Mouse (Mus musculus) embryo, embryonic 9.5 days (tissue): ENCODE data around the gene Ngef.
"Not testable (repeated sequence)": the region's sequence is repeated elsewhere in the genome, so short reads cannot be mapped to it uniquely, and the experiment has no call there.

Experiments used
- DNase-seq: peaks from one replicate; pipeline ENCODE4 v3.0.0-alpha.2; 2017; ENCODE audit errors: extremely low spot score

Ngef gene

GRCm38 (mm10) chr1:87475076-87475895 is 98.4 kb downstream of the Ngef start:
- DNase-seq: peak; percentile 28

DNA sequence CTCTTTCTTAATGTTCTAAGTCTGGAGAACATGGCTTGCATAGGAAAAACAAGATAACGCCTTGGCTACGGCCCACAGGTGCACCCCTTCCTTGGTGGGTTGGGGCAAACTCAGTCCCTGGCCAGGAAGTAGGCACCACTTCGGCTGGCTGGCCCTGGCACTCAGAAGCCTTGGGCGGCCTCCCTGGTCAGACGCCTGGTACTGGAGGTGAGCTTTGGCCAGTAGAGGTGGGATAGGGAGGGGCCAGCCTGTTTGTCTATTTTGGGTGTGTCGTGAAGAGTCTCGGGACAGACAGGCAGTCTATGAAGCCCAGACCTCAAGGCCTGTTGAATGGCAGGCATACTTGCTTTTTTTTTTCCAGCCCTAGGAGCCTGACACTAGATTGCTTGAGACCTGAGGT is 101.1 kb downstream of the Ngef start:
- DNase-seq: no peak

- no peak for DNase-seq
These were observed 101.8 kb downstream of the Ngef start for GRCm38 (mm10) chr1:87471914-87472313.

DNA sequence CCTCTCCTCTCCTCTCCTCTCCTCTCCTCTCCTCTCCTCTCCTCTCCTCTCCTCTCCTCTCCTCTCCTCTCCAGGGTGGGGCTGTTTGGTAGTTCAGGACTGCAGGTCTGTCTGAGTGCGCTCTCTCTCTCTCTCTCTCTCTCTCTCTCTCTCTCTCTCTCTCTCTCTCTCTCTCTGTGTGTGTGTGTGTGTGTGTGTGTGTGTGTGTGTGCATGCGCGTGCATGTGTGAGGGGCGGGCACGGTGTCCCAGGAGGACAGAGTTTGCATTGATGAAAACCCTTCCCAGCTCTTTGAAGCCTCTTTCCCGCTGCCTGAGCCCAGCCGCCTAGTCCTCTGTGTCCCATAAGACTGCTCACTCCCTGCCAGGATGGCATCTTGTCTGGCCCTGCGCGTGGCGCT is 103.7 kb downstream of the Ngef start, which contains the start of gene Snorc:
Snorc (plus strand) TSS at position 301 of the 400 bp plus-strand sequence.
- DNase-seq: not testable (repeated sequence)

DNA sequence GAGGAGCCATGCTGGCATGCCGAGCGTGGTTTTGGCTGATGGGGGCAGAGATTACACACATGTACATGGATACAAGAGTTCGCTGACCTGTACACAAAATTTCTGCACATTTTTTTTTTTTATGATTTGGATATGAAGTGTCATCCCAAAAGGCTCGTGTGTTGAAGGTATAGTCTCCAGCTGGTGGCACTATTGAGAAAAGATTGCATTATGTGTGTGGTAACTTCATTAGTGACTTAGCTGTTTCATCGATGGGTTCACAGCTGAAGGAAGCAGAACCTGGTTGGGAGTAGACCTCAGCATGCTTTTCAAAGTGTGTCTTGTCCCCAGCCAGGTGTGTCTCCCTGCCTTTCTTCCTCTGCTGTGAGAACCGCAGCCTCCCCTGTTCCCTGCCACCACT is 105.3 kb downstream of the Ngef start:
- DNase-seq: peak; percentile 3

GRCm38 (mm10) chr1:87467469-87467868 is 106.2 kb downstream of the Ngef start:
- no peak for DNase-seq

GRCm38 (mm10) chr1:87459856-87460255 is 113.8 kb downstream of the Ngef start:
- not testable (repeated sequence) for DNase-seq

GRCm38 (mm10) chr1:87458045-87458444 is 115.6 kb downstream of the Ngef start:
- no peak for DNase-seq

DNA sequence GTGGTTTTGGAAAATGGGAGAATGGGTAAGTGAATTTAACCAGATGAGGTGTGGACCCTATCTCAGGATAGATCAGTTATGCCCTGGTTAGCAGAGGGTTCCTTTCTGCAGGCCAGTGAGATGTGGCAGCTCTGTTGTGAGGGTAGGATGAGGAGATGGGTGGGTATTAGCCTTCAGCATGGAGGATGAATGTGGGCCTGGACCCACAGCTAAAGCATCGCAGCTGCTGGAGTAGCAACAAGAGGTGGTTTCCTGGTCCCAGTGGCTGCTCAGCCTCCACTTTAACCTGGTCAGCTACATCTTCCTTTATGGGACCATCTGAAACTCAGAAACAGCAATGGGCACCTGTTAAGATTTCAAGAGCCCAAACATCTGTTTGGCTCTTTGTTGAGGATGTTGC is 117.2 kb downstream of the Ngef start:
- no peak for DNase-seq

GRCm38 (mm10) chr1:87449432-87449831 is 124.2 kb downstream of the Ngef start:
- DNase-seq: no peak

DNA sequence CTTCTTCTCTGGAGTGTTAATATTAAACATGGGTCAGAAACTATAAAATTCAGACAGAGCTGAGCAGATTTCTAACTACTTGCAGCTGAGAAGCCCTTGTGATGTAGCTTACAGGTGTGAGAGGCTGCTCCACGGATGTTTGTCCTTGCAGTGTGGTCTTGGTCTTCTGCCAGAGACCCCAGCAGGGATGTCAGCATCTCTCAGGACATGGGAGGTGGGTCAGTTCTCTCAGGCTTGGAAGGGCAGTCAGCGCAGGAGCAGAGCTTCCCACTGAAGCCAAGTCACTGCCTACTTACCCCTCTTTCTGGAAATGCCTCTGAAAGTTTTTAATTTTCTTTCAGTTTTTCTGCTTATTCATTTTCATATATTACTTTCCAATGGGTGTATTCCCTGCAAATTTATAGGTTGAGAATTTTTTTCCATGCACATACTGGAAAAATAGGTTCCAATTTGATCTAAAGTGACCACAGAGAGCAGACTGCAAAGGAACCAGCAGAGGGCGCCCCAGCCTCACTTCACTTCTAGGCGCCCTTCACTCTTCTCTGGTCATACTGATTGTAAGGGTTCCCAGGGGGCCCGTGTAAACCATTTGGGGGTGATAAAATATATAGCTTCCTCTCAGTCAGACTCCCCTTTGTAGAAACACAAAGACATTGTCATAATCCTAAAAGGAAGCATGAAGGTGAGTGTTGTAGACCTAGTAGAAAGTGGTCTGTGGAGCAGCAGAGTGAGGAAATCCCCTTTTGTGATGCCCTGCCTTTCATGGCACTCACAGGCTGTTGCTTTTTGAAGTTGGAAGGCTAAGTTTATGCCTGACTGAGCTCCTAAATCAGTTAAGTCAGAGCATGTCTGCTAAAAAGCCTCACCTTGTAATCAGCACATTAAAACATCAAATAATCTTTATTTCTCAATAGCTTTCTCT is 126.2 kb downstream of the Ngef start:
- DNase-seq: peak; percentile 59

GRCm38 (mm10) chr1:87436583-87436982 is 137.1 kb downstream of the Ngef start:
- no peak for DNase-seq

DNA sequence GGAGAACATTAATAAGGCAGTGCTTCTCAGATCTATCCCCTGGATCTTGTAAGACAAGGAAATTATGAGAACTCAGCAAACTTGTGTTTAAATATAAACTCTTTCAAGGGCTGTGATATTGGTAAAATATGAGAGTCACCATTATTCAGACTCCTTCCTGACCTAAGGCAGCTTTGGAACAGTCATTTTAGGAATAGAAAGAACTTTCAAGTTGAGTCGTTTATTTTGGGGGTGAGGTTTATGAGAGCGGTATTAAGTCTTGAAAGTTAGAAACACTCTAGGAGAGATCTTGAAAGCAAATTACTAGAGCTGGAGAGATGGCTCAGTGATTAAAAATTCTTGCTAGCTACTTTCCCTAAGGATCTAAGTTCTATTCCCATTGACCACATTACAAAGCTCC is 138.5 kb downstream of the Ngef start:
- DNase-seq: no peak
